Mouse (Mus musculus) heart, postnatal 0 days (tissue): ENCODE data around the gene Vamp5. TPM values are rescaled to one million over a fixed set of nuclear protein-coding genes. Genes with fewer than 3 reads are reported as not detected.

Experiments used
- ATAC-seq: fragments of 200-750 bp; cut with Nextera tagmentation; 2 replicates; pipeline ENCODE4 v1.8.0; 2017; ENCODE audit warnings: low read depth, moderate number of reproducible peaks, moderate library complexity; ENCODE audit not compliant: insufficient read depth
- DNase-seq: peaks from one replicate; pipeline ENCODE4 v3.0.0-alpha.2; 2016; ENCODE audit warnings: low spot score
- H3K27ac ChIP-seq: fragments of 300-500 bp; sonication (generic); 2 replicates; pipeline ENCODE4 v1.5.1; 2014; ENCODE audit warnings: low read depth, mild to moderate bottlenecking
- H3K27me3 ChIP-seq: fragments of 300-500 bp; sonication (generic); 2 replicates; pipeline ENCODE4 v1.6.1; 2014; ENCODE audit warnings: low read length, mixed read lengths; ENCODE audit not compliant: control insufficient read depth, insufficient read depth
- H3K36me3 ChIP-seq: fragments of 300-500 bp; sonication (generic); replicated peaks from 2 replicates; pipeline ENCODE4 v1.6.1; 2014; ENCODE audit warnings: low read length, mixed read lengths; ENCODE audit not compliant: control insufficient read depth, insufficient read depth
- H3K4me1 ChIP-seq: fragments of 300-500 bp; sonication (generic); 2 replicates; pipeline ENCODE4 v1.6.1; 2014; ENCODE audit warnings: antibody characterized with exemption; ENCODE audit not compliant: control insufficient read depth, insufficient read depth
- H3K4me2 ChIP-seq: fragments of 300-500 bp; sonication (generic); 2 replicates; pipeline ENCODE4 v1.6.1; 2014; ENCODE audit warnings: low read depth, mild to moderate bottlenecking, low read length, moderate library complexity
- H3K4me3 ChIP-seq: fragments of 300-500 bp; sonication (generic); 2 replicates; pipeline ENCODE4 v1.5.1; 2014; ENCODE audit warnings: low read depth, low read length
- H3K9ac ChIP-seq: fragments of 300-500 bp; sonication (generic); replicated peaks from 2 replicates; pipeline ENCODE4 v1.6.1; 2014; ENCODE audit warnings: low read depth, low read length, mixed read lengths
- H3K9me3 ChIP-seq: fragments of 300-500 bp; sonication (generic); replicated peaks from 2 replicates; pipeline ENCODE4 v1.6.1; 2016; ENCODE audit warnings: low read length; ENCODE audit not compliant: control insufficient read depth
- CTCF ChIP-seq: IDR thresholded peaks from 2 replicates; pipeline ENCODE4 v1.5.1; 2016; ENCODE audit warnings: antibody characterized with exemption, control low read depth, low read depth
- EP300 ChIP-seq: IDR thresholded peaks from 2 replicates; pipeline ENCODE4 v1.6.1; 2016; ENCODE audit warnings: antibody characterized with exemption, low read depth
- WGBS: fragments of 180-500 bp; shearing (Covaris S2); extraction: QIAGEN DNeasy Blood & Tissue Kit; methylation state at CpG from one replicate; pipeline ENCODE4 v1.1.7; 2014; 5-methylcytosine and 5-hydroxymethylcytosine counted together
- polyA plus RNA-seq: library from polyadenylated mRNA; unstranded; fragments of >200 nt; fragmentation: Nextera tagmentation; extraction: Ambion mirVana; gene quantifications from 2 replicates; pipeline ENCODE4 v1.2.1, GENCODE M21; 2015
- total RNA-seq: library from RNA; depleted of rRNA; stranded (reverse); fragments of >200 nt; gene quantifications from 2 replicates; pipeline ENCODE4 v1.2.3, GENCODE M21; 2014; ENCODE audit warnings: low replicate concordance

The Vamp5 gene
- total and polyA plus RNA-seq, 2 experiments from 2014 or later, result 19.5 to 49.0 TPM

GRCm38 (mm10) chr6:72389471-72389940 is 9.2 kb upstream of the Vamp5 start:
- Histone ChIP-seq H3K4me2 (peak overlapping the region; percentile 72), H3K4me1 (peaks cover 17% of the 10 kb centered on the region), H3K9ac (peak overlapping the region; percentile 76), H3K27me3 (no peaks in the 10 kb centered on the region), H3K36me3 (peaks cover 28% of the 10 kb centered on the region), H3K9me3 (no peaks in the 10 kb centered on the region), H3K4me3 (peak overlapping the region; percentile 57), H3K27ac (peak overlapping the region; percentile 99)
- WGBS, result 3% methylated on average over 13 of the region's 13 CpGs
- DNase-seq (peak; percentile 59), ATAC-seq (peak; percentile 45)
- TF ChIP-seq CTCF (no peak), EP300 (no peak)

GRCm38 (mm10) chr6:72388791-72389329 is 8.6 kb upstream of the Vamp5 start:
- 75% methylated on average over 6 of the region's 6 CpGs for WGBS
- H3K9ac ChIP-seq, result peak overlapping the region; percentile 76
- peak overlapping the region; percentile 99; the same call in 1 of the 2 replicates for H3K27ac ChIP-seq
- H3K36me3 ChIP-seq, result peaks cover 32% of the 10 kb centered on the region
- no peak for ATAC-seq
- H3K9me3 ChIP-seq, result no peaks in the 10 kb centered on the region
- no peaks in the 10 kb centered on the region for H3K27me3 ChIP-seq
- H3K4me3 ChIP-seq, result peak overlapping the region; percentile 57; the same call in 1 of the 2 replicates
- no peak for DNase-seq
- peaks cover 17% of the 10 kb centered on the region for H3K4me1 ChIP-seq
- TF ChIP-seq CTCF (no peak), EP300 (no peak)
- H3K4me2 ChIP-seq, result peak overlapping the region; percentile 72

- H3K27ac ChIP-seq, result 0 out of 2 replicates have a peak overlapping the region, but pooled peaks have one; percentile 99
- H3K27me3 ChIP-seq, result no peaks in the 10 kb centered on the region
- no peak overlapping the region for H3K4me3 ChIP-seq
- TF ChIP-seq CTCF, result no peak
- no peak for TF ChIP-seq EP300
- H3K4me2 ChIP-seq, result no peak overlapping the region
- no peak overlapping the region for H3K9ac ChIP-seq
- peaks cover 17% of the 10 kb centered on the region for H3K4me1 ChIP-seq
- no peaks in the 10 kb centered on the region for H3K9me3 ChIP-seq
- DNase-seq, result no peak
- no peak for ATAC-seq
- peaks cover 32% of the 10 kb centered on the region for H3K36me3 ChIP-seq
- 72% methylated on average over 10 of the region's 10 CpGs for WGBS
Measured at GRCm38 (mm10) chr6:72388266-72388665, 8.0 kb upstream of the Vamp5 start.

GRCm38 (mm10) chr6:72387816-72388215 is 7.5 kb upstream of the Vamp5 start:
- 95% methylated on average over 3 of the region's 3 CpGs for WGBS
- no peak overlapping the region for H3K4me2 ChIP-seq

GRCm38 (mm10) chr6:72386561-72386960 is 6.3 kb upstream of the Vamp5 start:
- H3K9me3 ChIP-seq, result no peaks in the 10 kb centered on the region
- DNase-seq (no peak), ATAC-seq (no peak)
- WGBS, result 85% methylated on average over 2 of the region's 2 CpGs
- H3K27me3 ChIP-seq, result no peaks in the 10 kb centered on the region
- no peak overlapping the region for H3K9ac ChIP-seq
- TF ChIP-seq EP300, result no peak
- no peak for TF ChIP-seq CTCF
- no peak overlapping the region for H3K4me2 ChIP-seq
- H3K27ac ChIP-seq, result no peak overlapping the region
- H3K36me3 ChIP-seq, result peaks cover 32% of the 10 kb centered on the region
- no peak overlapping the region for H3K4me3 ChIP-seq
- peaks cover 17% of the 10 kb centered on the region for H3K4me1 ChIP-seq

More at GRCm38 (mm10) chr6:72387816-72388215, 7.5 kb upstream of the Vamp5 start:
- Histone ChIP-seq H3K36me3 (peaks cover 32% of the 10 kb centered on the region), H3K9ac (no peak overlapping the region), H3K9me3 (no peaks in the 10 kb centered on the region), H3K4me3 (no peak overlapping the region), H3K4me1 (peaks cover 17% of the 10 kb centered on the region), H3K27me3 (no peaks in the 10 kb centered on the region), H3K27ac (no peak overlapping the region)
- TF ChIP-seq CTCF, result no peak
- no peak for TF ChIP-seq EP300
- ATAC-seq (no peak), DNase-seq (no peak)

GRCm38 (mm10) chr6:72385258-72385657 is 5.0 kb upstream of the Vamp5 start:
- Histone ChIP-seq H3K4me1 (peaks cover 9% of the 10 kb centered on the region), H3K4me3 (no peak overlapping the region), H3K27me3 (no peaks in the 10 kb centered on the region), H3K27ac (no peak overlapping the region), H3K9ac (no peak overlapping the region), H3K36me3 (peaks cover 32% of the 10 kb centered on the region), H3K9me3 (no peaks in the 10 kb centered on the region), H3K4me2 (no peak overlapping the region)
- DNase-seq (no peak), ATAC-seq (no peak)
- TF ChIP-seq CTCF (no peak), EP300 (no peak)
- WGBS, result 56% methylated on average over 4 of the region's 4 CpGs
